Mouse (Mus musculus) naive thymus-derived CD4-positive, alpha-beta T cell, adult 2 months (primary cell): ENCODE data around the gene Gosr2.

ENCODE experiments used
- DNase-seq: peaks from one replicate; pipeline ENCODE4 v3.0.0-alpha.2; 2011; ENCODE audit warnings: low read depth

Gosr2 gene

DNA sequence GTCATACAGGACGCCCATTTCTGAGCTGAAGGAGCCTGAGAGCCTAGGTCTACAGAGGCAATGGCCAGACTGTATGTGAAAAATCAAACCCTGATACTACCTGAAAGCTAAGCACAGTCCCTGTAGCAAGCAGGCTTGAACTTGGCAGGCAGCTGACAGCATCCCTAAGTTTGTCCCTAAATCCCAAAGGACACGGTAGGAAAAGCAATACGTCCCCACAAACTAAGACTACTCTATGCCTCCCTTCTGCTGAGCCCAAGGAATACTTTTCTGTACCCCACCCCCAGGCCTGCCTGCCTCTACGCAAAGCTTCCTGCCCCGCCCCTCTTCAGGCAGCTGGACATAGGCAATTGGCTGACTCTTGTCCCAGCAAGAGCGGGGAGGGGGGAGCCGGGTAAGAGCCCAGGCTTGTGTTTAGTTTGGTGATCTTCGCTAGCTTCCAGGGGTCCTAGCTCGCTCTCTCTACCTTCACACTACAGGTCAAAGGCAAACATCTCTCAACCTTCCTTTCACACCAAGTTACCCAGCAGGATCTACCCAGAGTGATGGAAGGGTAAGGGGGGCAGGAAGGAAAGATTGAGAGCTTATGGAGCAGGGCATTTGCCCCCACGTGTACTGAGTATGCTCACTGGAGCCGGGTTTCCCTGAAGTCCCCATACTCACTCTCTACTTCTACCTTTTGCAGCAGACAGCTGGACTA, 49.6 kb downstream of the Gosr2 start:
- no peak for DNase-seq

DNA sequence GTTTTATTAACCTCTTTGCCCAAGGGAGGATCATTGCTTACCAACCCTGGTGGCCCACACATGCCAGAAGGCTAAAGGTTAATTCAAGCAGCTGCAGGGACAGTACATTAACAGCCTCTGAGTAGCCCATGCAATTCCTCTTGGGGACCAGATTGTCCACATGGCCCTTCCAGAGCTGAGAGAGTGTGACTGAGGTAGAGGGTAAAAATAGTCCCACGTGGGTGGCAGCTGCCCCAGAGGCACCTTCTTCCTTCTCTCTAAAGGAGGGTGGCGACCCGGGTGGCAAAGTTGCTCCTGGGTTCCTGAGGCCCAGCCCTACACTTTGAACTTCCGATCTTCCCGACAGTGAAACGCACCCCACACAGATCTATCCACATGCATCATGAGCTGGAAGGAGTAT, 51.4 kb downstream of the Gosr2 start:
- DNase-seq, result no peak

DNA sequence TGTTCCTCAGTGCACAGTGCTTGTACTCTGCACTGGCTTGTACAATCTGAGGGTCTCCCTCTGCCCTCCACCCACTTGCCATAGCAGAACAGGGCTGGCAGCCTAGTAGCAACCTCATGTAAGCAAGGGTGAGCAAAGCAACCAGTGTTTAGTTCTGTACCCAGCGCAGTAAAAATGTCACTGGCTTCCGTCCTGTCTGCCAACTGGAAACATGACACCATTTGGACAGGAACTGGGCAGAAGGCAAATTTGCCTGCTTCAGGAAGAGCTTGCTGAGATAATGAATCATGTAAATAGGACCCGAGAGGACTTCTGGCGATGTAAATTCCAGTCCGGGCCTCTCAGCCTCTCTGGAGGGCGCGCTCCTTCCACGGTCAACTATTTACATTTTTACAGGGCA, 52.0 kb downstream of the Gosr2 start:
- no peak for DNase-seq

DNA sequence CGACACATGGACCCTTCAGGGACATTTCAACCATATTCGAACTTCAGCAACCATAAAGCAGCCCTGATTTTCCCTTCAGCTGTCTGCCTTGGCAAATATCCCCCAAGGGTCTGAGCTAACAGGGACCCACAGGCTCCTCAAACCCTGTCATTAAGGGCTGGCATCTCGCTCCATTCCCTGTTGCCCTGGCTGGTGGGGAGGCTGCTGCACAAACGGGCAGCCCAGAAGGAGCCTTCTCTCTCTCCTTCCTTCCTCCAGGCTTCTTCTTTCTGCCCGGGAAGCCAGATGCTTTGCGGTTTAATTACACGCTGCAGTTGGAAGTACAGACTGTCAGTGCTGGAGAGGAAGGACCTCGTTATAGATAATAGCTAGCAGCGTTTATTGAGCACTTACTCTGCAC, 54.5 kb downstream of the Gosr2 start:
- DNase-seq, result no peak

DNA sequence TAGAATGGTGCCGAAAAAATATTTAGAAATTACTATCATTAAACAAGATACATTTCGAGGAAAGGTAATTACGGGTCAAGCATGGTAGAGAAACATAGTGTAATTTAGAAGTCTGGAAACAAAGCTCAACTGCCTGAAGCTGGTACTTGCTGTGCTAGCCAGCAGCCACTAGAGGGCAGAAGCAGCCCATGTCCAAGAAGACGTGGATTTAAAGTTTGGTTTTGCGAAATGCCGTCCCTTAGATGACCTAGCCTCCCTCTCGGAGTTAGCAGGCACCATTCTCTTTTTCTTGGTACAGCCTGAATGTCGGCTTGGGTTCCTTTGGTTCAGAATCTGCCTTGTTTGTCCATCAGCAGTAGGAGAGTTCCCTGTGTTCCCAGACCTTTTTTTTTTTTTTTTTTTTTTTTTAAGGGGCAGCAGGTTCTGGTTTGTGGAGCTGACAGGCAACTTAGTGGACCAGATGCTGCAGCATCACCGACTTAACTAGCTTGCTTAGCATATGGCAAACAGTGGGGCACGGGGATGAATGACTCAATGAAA, 58.2 kb downstream of the Gosr2 start:
- peak; percentile 52 for DNase-seq

DNA sequence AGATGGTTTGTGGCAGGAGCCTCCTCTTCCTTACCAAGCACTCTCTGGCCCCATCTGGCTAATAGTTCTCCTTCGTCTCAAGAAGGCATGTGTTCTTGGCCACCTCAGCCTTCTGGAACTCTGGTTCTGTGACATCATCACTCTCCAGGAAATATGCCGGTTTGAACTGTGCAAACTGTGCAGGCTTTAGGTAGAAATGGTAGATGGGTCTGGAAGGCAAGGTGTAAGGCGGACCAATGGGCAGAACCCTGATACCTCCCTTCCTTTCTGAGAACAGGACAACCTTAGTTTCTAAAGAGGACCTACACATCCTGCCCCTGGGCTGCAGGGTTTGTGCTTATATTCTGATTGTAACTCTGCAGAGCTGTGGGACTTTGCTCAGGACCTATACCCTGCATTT, 58.9 kb downstream of the Gosr2 start, which contains the start of gene Lyzl6:
Gene Lyzl6, minus strand, starts transcription at position 101 of the 400 bp plus-strand sequence.
- no peak for DNase-seq

DNA sequence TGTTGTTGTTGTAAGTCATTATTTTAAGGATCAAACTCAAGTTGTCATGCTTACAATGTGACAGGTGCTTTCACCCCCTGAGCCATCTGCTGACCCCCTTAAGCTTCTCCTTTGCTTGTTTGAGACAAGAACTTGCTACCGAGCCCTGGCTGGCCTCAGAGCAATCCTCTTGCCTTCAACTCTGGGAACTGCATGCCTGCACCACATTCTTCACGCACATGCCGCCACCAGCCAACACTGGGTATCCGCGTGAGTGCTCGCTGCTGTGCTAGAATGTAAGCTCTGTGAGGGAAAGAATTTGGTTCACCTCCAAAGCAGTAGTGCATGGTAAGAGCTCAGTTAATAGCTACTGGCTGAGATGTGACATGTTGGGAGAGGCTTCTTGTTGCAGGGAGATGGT, 61.4 kb downstream of the Gosr2 start:
- DNase-seq, result no peak

DNA sequence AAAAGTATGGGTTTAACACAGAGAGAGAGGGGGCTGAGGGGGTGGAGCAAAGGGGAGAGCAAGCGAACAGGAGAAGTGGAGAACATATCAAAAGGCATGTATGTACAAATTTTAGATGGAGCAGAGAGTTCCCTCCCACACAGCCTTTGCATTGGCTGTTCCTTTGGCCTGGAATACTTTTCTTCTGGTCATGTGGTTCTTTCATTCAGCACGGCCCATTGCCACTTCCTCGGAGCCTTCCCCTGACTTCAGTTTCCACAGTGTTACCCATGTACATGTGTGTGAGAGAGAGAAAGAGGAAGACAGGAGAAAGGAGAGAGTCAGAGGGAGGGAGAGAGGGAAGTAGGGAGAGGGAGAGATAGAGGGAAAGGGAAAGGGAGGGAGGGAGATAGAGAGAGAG, 62.2 kb downstream of the Gosr2 start:
- DNase-seq, result no peak

DNA sequence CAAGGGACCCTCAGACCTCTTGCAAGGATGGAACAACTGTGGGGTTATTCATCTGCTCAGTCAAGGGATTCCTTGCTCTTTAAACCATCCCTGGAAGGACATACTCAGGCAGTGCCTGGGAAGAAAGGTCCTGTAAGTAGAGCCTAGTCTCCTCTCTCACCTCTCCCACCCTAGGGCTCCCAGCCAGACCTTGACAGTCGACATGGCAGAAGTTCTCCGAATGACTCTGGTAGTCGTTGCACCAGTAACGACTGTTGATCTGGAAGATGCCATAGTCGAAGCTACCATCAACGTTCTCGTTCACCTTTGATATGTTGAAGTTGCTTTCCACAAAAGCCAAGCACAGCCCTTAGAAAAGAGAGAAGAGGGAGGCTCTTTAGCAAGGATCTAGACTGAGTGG, 62.9 kb downstream of the Gosr2 start:
- DNase-seq, result no peak

DNA sequence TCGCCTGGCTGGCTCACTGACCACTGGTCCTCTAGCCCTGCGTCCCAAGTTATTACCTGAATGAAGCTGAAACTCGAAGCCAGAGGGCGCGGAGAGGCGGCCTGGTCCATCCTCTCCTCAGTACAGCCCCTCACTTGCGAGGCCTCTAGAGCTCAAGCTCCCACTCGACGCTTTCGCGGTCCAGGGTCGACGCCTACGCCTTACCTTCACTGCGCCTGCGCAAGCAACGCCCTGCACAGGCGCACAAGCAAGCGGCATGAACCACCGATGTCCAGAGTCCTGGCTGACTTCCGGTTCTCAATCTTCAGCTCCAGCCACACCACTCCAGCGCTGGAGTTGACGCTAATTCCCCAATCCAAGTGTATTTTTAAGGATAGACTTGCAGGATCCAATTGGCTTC, 70.2 kb downstream of the Gosr2 start:
- DNase-seq, result no peak
